Mouse (Mus musculus) heart, postnatal 0 days (tissue): Measurements from ENCODE around the gene Gabrd. TPM values are rescaled to one million over a fixed set of nuclear protein-coding genes. Genes with fewer than 3 reads are reported as not detected.

ENCODE experiments used
- ATAC-seq: fragments of 200-750 bp; cut with Nextera tagmentation; 2 replicates; pipeline ENCODE4 v1.8.0; 2017; ENCODE audit warnings: low read depth, moderate number of reproducible peaks, moderate library complexity; ENCODE audit not compliant: insufficient read depth
- DNase-seq: peaks from one replicate; pipeline ENCODE4 v3.0.0-alpha.2; 2016; ENCODE audit warnings: low spot score
- H3K27ac ChIP-seq: fragments of 300-500 bp; sonication (generic); 2 replicates; pipeline ENCODE4 v1.5.1; 2014; ENCODE audit warnings: low read depth, mild to moderate bottlenecking
- H3K27me3 ChIP-seq: fragments of 300-500 bp; sonication (generic); 2 replicates; pipeline ENCODE4 v1.6.1; 2014; ENCODE audit warnings: low read length, mixed read lengths; ENCODE audit not compliant: control insufficient read depth, insufficient read depth
- H3K36me3 ChIP-seq: fragments of 300-500 bp; sonication (generic); replicated peaks from 2 replicates; pipeline ENCODE4 v1.6.1; 2014; ENCODE audit warnings: low read length, mixed read lengths; ENCODE audit not compliant: control insufficient read depth, insufficient read depth
- H3K4me1 ChIP-seq: fragments of 300-500 bp; sonication (generic); 2 replicates; pipeline ENCODE4 v1.6.1; 2014; ENCODE audit warnings: antibody characterized with exemption; ENCODE audit not compliant: control insufficient read depth, insufficient read depth
- H3K4me2 ChIP-seq: fragments of 300-500 bp; sonication (generic); 2 replicates; pipeline ENCODE4 v1.6.1; 2014; ENCODE audit warnings: low read depth, mild to moderate bottlenecking, low read length, moderate library complexity
- H3K4me3 ChIP-seq: fragments of 300-500 bp; sonication (generic); 2 replicates; pipeline ENCODE4 v1.5.1; 2014; ENCODE audit warnings: low read depth, low read length
- H3K9ac ChIP-seq: fragments of 300-500 bp; sonication (generic); replicated peaks from 2 replicates; pipeline ENCODE4 v1.6.1; 2014; ENCODE audit warnings: low read depth, low read length, mixed read lengths
- H3K9me3 ChIP-seq: fragments of 300-500 bp; sonication (generic); replicated peaks from 2 replicates; pipeline ENCODE4 v1.6.1; 2016; ENCODE audit warnings: low read length; ENCODE audit not compliant: control insufficient read depth
- CTCF ChIP-seq: IDR thresholded peaks from 2 replicates; pipeline ENCODE4 v1.5.1; 2016; ENCODE audit warnings: antibody characterized with exemption, control low read depth, low read depth
- EP300 ChIP-seq: IDR thresholded peaks from 2 replicates; pipeline ENCODE4 v1.6.1; 2016; ENCODE audit warnings: antibody characterized with exemption, low read depth
- WGBS: fragments of 180-500 bp; shearing (Covaris S2); extraction: QIAGEN DNeasy Blood & Tissue Kit; methylation state at CpG from one replicate; pipeline ENCODE4 v1.1.7; 2014; 5-methylcytosine and 5-hydroxymethylcytosine counted together
- polyA plus RNA-seq: library from polyadenylated mRNA; unstranded; fragments of >200 nt; fragmentation: Nextera tagmentation; extraction: Ambion mirVana; gene quantifications from 2 replicates; pipeline ENCODE4 v1.2.1, GENCODE M21; 2015
- total RNA-seq: library from RNA; depleted of rRNA; stranded (reverse); fragments of >200 nt; gene quantifications from 2 replicates; pipeline ENCODE4 v1.2.3, GENCODE M21; 2014; ENCODE audit warnings: low replicate concordance

The Gabrd gene
- total and polyA plus RNA-seq, 2 experiments from 2014 or later = 0.15 TPM; not detected in 1

DNA sequence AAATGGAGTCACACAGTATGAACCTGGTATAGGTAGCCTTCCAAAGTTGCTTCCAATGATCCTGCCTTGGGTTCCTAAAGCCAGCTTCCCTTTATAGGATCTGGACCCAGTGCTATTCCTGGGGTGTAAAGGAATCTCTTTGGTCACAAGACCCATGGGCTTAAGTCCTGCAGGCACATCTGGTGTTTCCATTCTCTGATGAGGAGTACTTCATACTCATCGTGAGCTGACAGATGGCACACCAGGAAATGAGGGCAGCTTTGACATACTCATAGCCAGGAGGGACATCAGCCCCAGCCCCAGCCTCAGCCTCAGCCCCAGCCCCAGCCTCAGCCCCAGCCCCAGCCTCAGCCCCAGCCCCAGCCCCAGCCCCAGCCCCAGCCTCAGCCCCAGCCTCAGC, 4.6 kb upstream of the Gabrd start:
- no peaks in the 10 kb centered on the region; the same call in 1 of the 2 replicates for H3K9me3 ChIP-seq
- no peak overlapping the region for H3K4me2 ChIP-seq
- H3K4me3 ChIP-seq = no peak overlapping the region
- H3K4me1 ChIP-seq = no peaks in the 10 kb centered on the region
- H3K27me3 ChIP-seq = peaks cover 25% of the 10 kb centered on the region
- 33% methylated on average over 1 of the region's 1 CpGs for WGBS
- TF ChIP-seq EP300 = no peak
- TF ChIP-seq CTCF = no peak
- DNase-seq (no peak), ATAC-seq (no peak)
- H3K36me3 ChIP-seq = no peaks in the 10 kb centered on the region
- H3K27ac ChIP-seq = no peak overlapping the region
- H3K9ac ChIP-seq = no peak overlapping the region

DNA sequence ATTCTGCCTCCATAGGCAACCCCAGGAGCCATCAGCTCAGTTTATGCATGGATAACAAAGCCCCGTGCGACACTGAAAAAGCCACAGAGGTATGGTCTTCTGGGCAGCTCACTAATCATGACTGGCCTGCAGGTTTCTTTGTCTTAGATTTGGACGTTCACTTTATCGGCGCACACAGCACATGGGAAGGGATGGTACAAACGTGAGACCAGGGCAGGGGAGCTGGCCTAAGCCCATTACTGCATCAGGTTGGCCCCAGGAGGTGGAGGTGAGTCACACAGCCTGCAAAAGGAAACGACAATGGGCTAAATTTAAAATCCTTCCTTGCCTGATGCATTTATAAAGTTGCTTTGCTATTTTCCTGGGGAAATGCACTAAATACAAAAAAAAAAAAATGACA, 3.2 kb upstream of the Gabrd start:
- TF ChIP-seq EP300 (no peak), CTCF (no peak)
- H3K4me3 ChIP-seq = no peak overlapping the region
- no peak for DNase-seq
- H3K4me1 ChIP-seq = no peaks in the 10 kb centered on the region
- no peak overlapping the region for H3K4me2 ChIP-seq
- 61% methylated on average over 7 of the region's 7 CpGs for WGBS
- H3K9me3 ChIP-seq = no peaks in the 10 kb centered on the region; the same call in 1 of the 2 replicates
- H3K9ac ChIP-seq = no peak overlapping the region
- no peak for ATAC-seq
- no peaks in the 10 kb centered on the region for H3K36me3 ChIP-seq
- H3K27me3 ChIP-seq = peaks cover 39% of the 10 kb centered on the region
- H3K27ac ChIP-seq = no peak overlapping the region

DNA sequence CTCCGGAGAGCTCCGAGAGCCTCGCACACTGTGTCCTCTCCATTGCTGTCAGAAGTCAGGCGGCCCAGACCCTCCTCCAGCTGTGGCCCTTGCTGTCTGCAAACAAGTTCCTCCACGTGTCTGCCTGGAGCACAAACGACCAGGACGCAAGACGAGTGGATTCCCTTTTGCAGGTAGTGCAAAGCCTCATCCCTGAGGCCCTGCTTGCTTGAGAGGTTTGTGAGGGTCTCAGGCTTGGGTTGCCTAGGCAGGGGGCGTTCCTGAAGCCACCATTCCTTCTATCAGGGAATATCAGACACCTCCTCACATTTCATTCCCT, 269 bp upstream of the Gabrd start:
- TF ChIP-seq CTCF (no peak), EP300 (no peak)
- Histone ChIP-seq H3K36me3 (no peaks in the 10 kb centered on the region), H3K9ac (no peak overlapping the region), H3K27me3 (peaks cover 45% of the 10 kb centered on the region), H3K9me3 (no peaks in the 10 kb centered on the region), H3K4me2 (peak overlapping the region; percentile 47), H3K4me1 (no peaks in the 10 kb centered on the region), H3K4me3 (peak overlapping the region; percentile 10; the same call in 1 of the 2 replicates), H3K27ac (no peak overlapping the region)
- DNase-seq (no peak), ATAC-seq (no peak)
- 5% methylated on average over 6 of the region's 9 CpGs for WGBS

DNA sequence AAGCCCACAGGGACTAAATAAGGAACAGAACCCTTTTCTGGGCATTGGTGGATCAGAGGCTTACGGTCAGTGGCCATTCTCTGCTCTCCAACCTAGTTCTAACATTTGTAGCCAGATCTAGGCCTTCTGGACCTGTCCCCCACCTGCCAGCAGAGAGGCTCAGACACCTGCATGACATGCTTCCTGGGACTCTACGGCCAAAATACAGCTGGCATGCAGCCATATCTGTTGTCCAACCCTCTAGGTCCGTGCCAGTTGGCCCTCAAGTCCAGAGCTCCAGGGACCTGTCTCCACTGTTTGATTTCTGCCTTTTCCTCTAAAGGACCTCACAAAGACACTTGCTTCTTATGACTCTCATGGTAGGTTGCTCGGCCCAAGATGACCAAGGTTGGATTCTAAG, 1.2 kb downstream of the Gabrd start:
- Histone ChIP-seq H3K4me2 (no peak overlapping the region), H3K4me3 (no peak overlapping the region), H3K27ac (no peak overlapping the region), H3K36me3 (no peaks in the 10 kb centered on the region), H3K27me3 (peaks cover 45% of the 10 kb centered on the region), H3K9me3 (no peaks in the 10 kb centered on the region), H3K4me1 (no peaks in the 10 kb centered on the region), H3K9ac (no peak overlapping the region)
- DNase-seq (no peak), ATAC-seq (no peak)
- WGBS = 82% methylated on average over 4 of the region's 4 CpGs
- no peak for TF ChIP-seq EP300
- TF ChIP-seq CTCF = no peak

DNA sequence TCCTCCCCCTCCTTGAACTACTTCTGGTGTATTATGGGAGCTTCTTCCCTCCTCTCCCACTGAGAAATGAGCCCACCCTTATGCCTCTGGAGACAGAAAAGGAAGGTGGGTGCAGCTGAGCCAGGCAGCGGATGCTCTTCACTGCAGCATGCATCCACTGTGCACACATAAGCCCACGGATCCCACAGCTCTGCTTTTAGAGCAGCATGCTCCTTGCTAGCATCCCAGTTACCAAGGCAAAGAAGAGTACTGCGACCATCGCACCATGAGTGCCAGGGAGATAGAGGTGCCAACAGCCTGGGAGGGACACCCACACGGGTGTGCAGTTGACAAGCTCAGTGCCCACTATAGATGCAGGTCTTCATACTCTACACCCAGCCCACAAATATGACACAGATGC, 2.4 kb downstream of the Gabrd start:
- no peaks in the 10 kb centered on the region for H3K36me3 ChIP-seq
- H3K27ac ChIP-seq = no peak overlapping the region
- 82% methylated on average over 5 of the region's 5 CpGs for WGBS
- no peak overlapping the region for H3K4me2 ChIP-seq
- H3K4me3 ChIP-seq = no peak overlapping the region
- TF ChIP-seq EP300 (no peak), CTCF (no peak)
- no peaks in the 10 kb centered on the region for H3K4me1 ChIP-seq
- H3K27me3 ChIP-seq = peaks cover 41% of the 10 kb centered on the region
- DNase-seq = no peak
- H3K9me3 ChIP-seq = no peaks in the 10 kb centered on the region
- H3K9ac ChIP-seq = no peak overlapping the region
- ATAC-seq = no peak

DNA sequence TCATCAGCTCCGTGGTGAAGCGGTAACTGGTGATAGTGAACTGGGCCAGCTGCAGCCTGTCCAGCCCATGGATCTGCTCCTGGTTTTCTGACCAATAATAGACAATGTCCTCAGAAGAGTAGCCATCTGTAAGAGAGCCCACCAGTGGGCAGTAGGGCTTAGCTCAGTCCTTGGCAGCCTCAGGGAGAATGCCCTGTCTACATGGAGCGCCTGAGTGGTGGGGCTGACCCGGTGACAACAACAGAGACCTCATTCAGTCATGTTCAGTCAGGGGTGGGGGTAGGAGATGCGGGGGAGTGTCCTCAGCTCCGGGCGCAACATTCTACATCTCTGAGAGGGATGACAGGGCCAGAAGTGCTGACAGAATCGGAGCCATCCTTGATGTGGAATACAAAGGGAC, 10.7 kb downstream of the Gabrd start:
- no peaks in the 10 kb centered on the region for H3K4me1 ChIP-seq
- H3K9ac ChIP-seq = no peak overlapping the region
- ATAC-seq (no peak), DNase-seq (no peak)
- H3K4me3 ChIP-seq = no peak overlapping the region
- H3K4me2 ChIP-seq = no peak overlapping the region
- WGBS = 68% methylated on average over 8 of the region's 8 CpGs
- TF ChIP-seq EP300 = no peak
- no peak for TF ChIP-seq CTCF
- H3K27ac ChIP-seq = no peak overlapping the region
- H3K27me3 ChIP-seq = no peaks in the 10 kb centered on the region
- H3K36me3 ChIP-seq = no peaks in the 10 kb centered on the region
- no peaks in the 10 kb centered on the region for H3K9me3 ChIP-seq
